Mouse (Mus musculus) cerebellum, adult 2 months (tissue): Measurements from ENCODE around the gene Hnrnpul1. TPM values are rescaled to one million over a fixed set of nuclear protein-coding genes. Genes with fewer than 3 reads are reported as not detected.

Source experiments
- DNase-seq, 2 experiments: peaks; one replicate each; pipeline ENCODE4 v3.0.0; 2021
- H3K27ac ChIP-seq: fragments of 200-500 bp; 2 replicates; pipeline ENCODE4 v1.5.1; 2012; ENCODE audit warnings: low read length, control low read depth, inconsistent platforms; ENCODE audit not compliant: insufficient read depth
- H3K27me3 ChIP-seq: fragments of 200-500 bp; 2 replicates; pipeline ENCODE4 v1.6.1; 2012; ENCODE audit warnings: inconsistent platforms, mild to moderate bottlenecking, low read length, moderate library complexity; ENCODE audit not compliant: control insufficient read depth, insufficient read depth
- H3K4me1 ChIP-seq: fragments of 200-500 bp; 2 replicates; pipeline ENCODE4 v1.6.1; 2011; ENCODE audit warnings: low read length; ENCODE audit not compliant: control insufficient read depth, insufficient read depth
- H3K4me3 ChIP-seq: fragments of 200-500 bp; replicated peaks from 2 replicates; pipeline ENCODE3; 2011; ENCODE audit warnings: mild to moderate bottlenecking, low read depth, low read length, control low read depth; ENCODE audit not compliant: insufficient read depth
- CTCF ChIP-seq: fragments of 200-500 bp; IDR thresholded peaks from 2 replicates; pipeline ENCODE4 v1.5.1; 2011; ENCODE audit warnings: low read depth, mild to moderate bottlenecking, control low read depth, low read length, moderate library complexity, borderline replicate concordance; ENCODE audit not compliant: insufficient read depth
- POLR2A ChIP-seq: fragments of 200-500 bp; IDR thresholded peaks from 2 replicates; pipeline ENCODE4 v1.6.1; 2011; ENCODE audit warnings: low read length, control low read depth, borderline replicate concordance; ENCODE audit not compliant: insufficient read depth
- WGBS: fragments of 180-500 bp; shearing (Covaris S2); methylation state at CpG from one replicate; pipeline ENCODE4 v1.1.7; 2018; 5-methylcytosine and 5-hydroxymethylcytosine counted together
- polyA plus RNA-seq: library from polyadenylated mRNA; depleted of rRNA; stranded (reverse); fragments of >200 nt; gene quantifications from 2 replicates; pipeline ENCODE4 v1.2.3, GENCODE M21; 2012

The Hnrnpul1 gene
- polyA plus RNA-seq, 1 experiment, result 49.0 TPM

GRCm38 (mm10) chr7:25790615-25791014 is 36.1 kb upstream of the Hnrnpul1 start:
- TF ChIP-seq POLR2A (no peak), CTCF (no peak)
- 54% methylated on average over 8 of the region's 8 CpGs for WGBS
- Histone ChIP-seq H3K4me3 (no peak overlapping the region), H3K27me3 (peaks cover 3% of the 10 kb centered on the region; the same call in 1 of the 2 replicates), H3K27ac (no peak overlapping the region), H3K4me1 (no peaks in the 10 kb centered on the region)
- no peak for DNase-seq

GRCm38 (mm10) chr7:25789129-25789440 is 34.5 kb upstream of the Hnrnpul1 start:
- Histone ChIP-seq H3K4me3 (no peak overlapping the region), H3K27me3 (peaks cover 3% of the 10 kb centered on the region; the same call in 1 of the 2 replicates), H3K27ac (no peak overlapping the region), H3K4me1 (no peaks in the 10 kb centered on the region)
- no peak for DNase-seq
- no peak for TF ChIP-seq CTCF
- TF ChIP-seq POLR2A, result no peak
- WGBS, result 23% methylated on average over 3 of the region's 3 CpGs

- Histone ChIP-seq H3K4me3 (peak within 1 kb of the TSS; percentile 47), H3K27ac (peak within 1 kb of the TSS; percentile 43; the same call in 1 of the 2 replicates), H3K4me1 (no peaks in the 10 kb centered on the region), H3K27me3 (peaks cover 3% of the 10 kb centered on the region; the same call in 1 of the 2 replicates)
- 2% methylated on average over 30 of the region's 30 CpGs for WGBS
- peak; percentile 22 to 24 for DNase-seq
- TF ChIP-seq POLR2A (no peak), CTCF (no peak)
Observed at GRCm38 (mm10) chr7:25788220-25789128, 33.9 kb upstream of the Hnrnpul1 start, which contains the start of gene Axl. Axl (minus strand) TSS chr7:25788705.

GRCm38 (mm10) chr7:25787456-25788219 is 33.1 kb upstream of the Hnrnpul1 start:
- no peaks in the 10 kb centered on the region for H3K4me1 ChIP-seq
- no peak overlapping the region for H3K27ac ChIP-seq
- no peak overlapping the region for H3K4me3 ChIP-seq
- no peak for DNase-seq
- WGBS, result 13% methylated on average over 9 of the region's 9 CpGs
- H3K27me3 ChIP-seq, result peaks cover 3% of the 10 kb centered on the region; the same call in 1 of the 2 replicates
- TF ChIP-seq CTCF (no peak), POLR2A (no peak)

GRCm38 (mm10) chr7:25786974-25787373 is 32.4 kb upstream of the Hnrnpul1 start:
- Histone ChIP-seq H3K27ac (no peak overlapping the region), H3K4me3 (no peak overlapping the region), H3K4me1 (no peaks in the 10 kb centered on the region), H3K27me3 (peaks cover 3% of the 10 kb centered on the region; the same call in 1 of the 2 replicates)
- no peak for DNase-seq
- TF ChIP-seq CTCF (no peak), POLR2A (no peak)
- 83% methylated on average over 4 of the region's 4 CpGs for WGBS

GRCm38 (mm10) chr7:25785752-25786151 is 31.2 kb upstream of the Hnrnpul1 start:
- H3K27ac ChIP-seq, result no peak overlapping the region
- H3K4me1 ChIP-seq, result no peaks in the 10 kb centered on the region
- H3K4me3 ChIP-seq, result no peak overlapping the region
- no peak for DNase-seq
- no peak for TF ChIP-seq CTCF
- no peak for TF ChIP-seq POLR2A
- H3K27me3 ChIP-seq, result peaks cover 3% of the 10 kb centered on the region; the same call in 1 of the 2 replicates
- WGBS, result 64% methylated on average over 4 of the region's 4 CpGs

GRCm38 (mm10) chr7:25784808-25785207 is 30.3 kb upstream of the Hnrnpul1 start:
- no peak overlapping the region for H3K4me3 ChIP-seq
- H3K27me3 ChIP-seq, result peaks cover 3% of the 10 kb centered on the region; the same call in 1 of the 2 replicates
- H3K4me1 ChIP-seq, result no peaks in the 10 kb centered on the region
- 39% methylated on average over 1 of the region's 1 CpGs for WGBS
- no peak for DNase-seq
- TF ChIP-seq CTCF, result no peak
- TF ChIP-seq POLR2A, result no peak
- H3K27ac ChIP-seq, result no peak overlapping the region
